Mouse (Mus musculus) frontal cortex, adult (tissue): ENCODE results near the gene Itga2.

Source experiments
- ATAC-seq: cut with Nextera tagmentation; 2 replicates; pipeline ENCODE4 v1.9.2; 2017; ENCODE audit warnings: mild to moderate bottlenecking, moderate library complexity, mixed read lengths; ENCODE audit not compliant: low TSS enrichment

Gene Itga2

DNA sequence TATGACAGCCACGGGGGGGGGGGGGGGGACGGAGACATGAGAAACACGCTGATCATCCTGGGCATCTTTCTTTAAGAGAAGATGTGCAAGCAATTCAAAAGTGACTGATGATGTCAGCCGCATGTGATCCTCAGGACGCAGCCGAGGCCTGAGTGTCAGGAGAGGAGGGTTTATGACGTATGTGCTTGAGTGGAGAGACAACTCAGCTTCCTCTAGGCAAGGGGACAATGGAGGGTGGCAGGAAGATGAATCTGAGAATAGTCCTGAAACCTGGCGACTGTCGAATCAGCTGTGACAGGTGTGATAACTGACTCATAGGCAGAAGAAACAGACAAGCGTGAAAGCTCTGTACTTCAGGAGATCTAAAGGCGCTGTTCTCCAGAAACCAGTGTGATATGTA, 53.2 kb downstream of the Itga2 start:
- ATAC-seq: peak; percentile 67

DNA sequence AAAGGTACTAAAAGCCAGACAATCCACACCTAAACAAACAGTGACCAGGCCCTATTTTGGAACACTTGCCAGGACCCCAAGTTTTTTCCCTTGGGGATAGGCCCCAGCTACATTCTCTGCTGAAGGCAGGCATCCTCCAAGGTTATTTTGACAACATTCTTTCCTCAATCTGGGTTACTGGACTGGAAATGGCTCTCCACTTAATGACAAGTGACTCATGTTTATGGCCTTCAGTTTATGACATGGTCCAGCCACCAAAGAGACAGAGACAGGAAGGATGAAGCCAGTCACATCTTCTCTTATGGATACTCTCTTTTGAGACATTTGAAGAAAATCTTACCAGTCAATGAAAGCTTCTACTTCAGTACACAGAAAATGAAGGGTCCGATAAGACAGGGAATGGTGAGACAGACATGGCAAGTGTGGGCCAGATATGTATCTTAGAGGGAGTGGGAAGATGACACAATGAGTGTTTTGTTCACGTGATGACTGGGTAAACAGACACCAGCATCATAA, 55.8 kb downstream of the Itga2 start:
- ATAC-seq: no peak

DNA sequence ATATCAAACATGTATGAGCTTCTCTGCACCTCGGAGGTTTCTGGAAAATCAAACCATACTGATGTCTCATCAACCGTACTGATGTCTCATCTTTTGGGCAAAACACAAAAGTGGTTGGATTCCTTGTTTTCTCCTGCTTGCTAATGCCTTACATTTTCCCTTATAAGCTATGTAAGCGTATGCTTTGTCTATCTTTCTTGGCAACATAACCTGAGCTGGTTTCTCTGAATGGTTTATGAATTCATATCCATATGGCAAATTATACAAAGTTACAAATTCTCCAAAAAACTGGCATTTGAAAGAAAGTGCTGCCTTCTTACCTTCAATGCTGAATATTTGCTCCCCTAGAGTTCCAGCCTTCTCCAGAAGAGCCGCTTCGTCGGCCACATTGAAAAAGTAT, 57.2 kb downstream of the Itga2 start:
- peak; percentile 77 for ATAC-seq

DNA sequence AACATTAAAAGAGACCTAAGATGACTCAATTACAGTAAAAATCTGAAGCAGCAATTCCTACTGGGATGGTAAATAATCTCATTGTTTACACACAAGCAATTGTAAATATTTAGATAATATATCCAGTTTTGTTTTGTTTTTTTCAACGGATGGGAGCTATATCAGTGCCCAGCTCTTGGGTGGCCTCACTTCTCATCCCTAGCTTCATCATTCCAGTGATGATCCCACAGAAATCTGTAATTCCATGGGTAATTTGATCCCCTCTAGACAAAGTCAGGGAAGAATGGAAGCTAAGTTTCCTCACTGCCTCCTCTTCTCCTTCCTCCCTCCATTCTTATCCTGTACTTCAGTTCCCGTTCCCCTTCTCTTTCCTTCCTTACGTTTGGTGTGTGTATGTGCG, 74.4 kb downstream of the Itga2 start:
- ATAC-seq: no peak

DNA sequence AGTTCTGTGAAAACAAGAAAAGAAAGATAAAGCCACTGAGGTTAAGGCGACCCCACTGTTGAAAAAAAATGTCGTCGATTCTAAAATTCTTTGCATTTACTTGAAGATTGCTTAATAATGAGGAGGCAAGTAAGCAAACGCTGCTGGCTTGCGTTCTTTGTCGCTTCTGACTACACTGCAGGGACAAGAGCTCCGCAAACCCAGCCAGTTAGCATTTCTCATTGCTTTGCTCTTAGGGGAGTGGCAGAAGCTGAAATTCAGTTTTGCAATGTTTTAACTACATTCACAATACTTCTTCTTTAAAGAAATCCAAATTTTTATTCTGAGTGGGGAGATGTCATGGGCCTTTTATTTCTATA, 75.7 kb downstream of the Itga2 start:
- no peak for ATAC-seq

DNA sequence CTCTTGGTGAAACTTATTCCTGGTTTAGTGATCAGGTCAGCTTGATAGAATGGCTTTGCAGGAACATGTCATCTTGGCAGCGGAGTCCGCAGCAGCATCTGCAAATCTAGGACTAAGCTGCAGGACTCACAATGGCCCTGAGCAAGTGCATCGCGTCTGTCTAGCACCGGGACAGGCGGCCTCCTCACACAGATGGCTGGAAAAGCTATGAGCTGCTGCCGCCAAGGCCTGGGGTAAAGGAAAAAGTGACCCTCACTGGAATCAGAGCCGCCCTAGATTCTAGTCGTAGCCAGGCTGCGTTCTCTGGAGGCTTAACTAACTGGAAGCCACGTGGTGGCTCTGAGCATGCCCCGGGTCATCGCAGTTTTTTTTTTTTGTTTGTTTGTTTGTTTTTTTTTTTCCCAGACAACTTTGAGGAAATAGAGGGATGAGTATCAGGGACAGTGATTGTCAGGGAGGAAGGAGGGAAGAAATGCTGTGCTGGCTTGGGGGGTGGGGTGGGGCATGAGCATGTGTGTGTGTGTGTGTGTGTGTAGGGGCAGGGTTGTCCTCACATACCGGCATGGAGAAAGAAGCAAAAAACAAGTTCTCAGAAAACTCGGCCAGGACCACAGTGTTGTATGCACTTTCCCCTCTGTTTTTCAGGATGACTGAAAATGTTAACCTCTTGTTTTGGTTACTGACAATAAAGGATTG, 76.2 kb downstream of the Itga2 start:
- no peak for ATAC-seq

DNA sequence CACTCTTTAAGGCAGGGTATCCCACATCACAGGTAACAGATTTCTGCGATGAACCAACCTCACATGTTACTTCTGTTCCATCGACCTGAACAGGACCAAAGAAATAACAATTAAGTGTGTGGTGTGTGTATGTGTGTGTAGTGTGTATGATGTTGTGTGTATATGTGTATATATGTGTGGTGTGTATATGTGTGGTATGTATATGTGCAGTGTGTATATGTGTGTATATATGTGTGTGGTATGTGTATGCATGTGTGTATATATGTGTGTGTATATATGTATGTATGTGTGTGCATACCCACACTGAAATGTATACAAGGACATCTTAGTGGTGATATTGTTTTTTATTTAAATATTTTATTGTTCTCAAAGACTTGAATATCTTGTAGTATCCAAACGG, 77.5 kb downstream of the Itga2 start:
- ATAC-seq: no peak

DNA sequence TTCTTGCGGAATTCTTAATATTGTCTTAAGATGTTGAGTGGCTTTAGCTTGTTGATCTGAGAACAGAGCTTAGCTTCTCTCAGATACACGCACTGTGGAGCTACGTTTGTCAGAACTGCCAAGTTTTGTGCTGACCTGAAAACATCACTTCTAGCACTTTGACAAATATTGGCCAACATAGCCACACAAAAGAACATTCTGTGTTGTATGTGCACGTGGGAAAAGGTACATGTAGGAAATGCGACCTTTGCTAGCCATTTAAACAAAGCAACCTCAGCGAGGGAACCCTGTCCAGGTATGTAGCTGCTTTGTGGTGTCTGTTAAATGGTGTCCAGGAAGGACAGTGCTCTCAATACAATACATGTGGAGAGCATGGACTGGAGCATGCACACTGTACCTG, 77.9 kb downstream of the Itga2 start:
- ATAC-seq: no peak

DNA sequence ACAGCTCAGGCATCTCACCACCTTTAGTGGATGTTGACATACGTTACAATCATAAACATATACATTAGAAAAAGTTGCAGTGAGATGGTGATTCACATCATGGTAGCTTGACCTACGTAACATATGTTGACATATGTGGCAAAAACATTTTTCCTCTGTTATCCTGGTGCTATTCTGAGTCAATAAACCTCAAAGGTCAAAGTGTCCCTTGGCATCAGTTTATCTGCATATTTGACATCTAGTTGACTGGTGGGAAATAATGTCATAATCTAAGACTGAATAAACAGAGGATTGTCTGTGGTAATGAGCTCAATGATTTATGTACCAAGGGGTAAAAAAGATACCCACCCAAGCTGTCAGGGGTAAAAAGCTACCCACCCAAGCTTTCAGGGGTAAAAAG, 78.7 kb downstream of the Itga2 start:
- ATAC-seq: no peak

DNA sequence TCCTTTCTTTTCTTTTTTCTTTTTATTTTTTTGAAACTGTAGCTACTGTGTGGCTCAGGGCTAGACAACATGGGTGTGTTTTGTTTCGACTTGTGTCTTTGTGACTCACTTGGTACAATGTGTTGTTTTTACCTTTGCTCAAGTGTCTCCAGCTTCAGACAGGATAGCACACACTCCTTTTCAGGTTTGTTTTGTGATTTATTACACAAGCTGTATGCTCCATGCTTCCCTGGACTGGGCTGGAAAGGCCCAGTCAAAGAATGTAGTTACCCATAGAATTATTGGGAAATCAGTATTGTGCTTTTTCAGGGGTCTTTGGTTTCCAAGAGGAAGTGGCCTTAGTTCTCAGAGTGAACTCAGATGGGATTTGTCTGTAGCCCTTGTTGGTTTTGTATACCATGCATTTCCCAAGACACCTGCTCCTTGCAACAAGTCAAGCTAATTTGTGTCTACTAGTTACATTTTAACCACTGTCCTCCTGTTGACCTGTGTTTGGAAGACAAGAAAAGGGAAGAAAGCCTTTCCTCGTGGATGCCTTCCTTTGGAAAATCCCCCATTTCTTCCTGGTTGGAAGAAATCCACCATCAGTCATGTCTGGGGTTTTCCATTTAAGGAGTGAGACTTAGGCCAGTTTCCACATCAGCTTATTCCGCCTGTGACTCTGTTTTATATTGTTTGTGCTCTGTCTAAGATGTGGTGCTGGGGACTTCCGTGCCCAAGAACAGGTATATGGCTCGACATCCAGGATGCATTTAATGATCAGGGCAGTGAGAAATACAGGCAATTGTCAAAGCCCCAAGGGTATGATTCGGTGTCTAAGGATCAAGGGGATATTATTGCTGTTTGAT, 79.4 kb downstream of the Itga2 start:
- no peak for ATAC-seq

DNA sequence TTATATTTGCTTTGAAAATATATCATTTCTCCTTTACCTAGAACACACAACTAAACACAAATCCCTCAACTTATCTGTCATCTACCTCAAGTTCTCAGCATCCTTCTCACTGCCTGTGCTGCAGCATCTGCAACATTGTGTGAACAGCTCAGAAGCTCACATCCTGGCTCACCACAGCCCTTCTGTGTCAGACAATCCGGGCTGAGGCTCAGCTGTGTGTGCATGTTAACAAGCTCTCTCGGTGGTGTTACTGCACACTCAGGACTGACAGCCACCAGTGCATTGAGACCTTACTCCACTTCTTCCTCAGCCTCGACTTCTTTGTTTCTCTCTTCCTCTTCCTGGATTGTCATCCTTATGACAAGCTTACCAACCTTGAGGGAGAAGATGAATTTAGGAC, 83.0 kb downstream of the Itga2 start:
- ATAC-seq: peak; percentile 64

DNA sequence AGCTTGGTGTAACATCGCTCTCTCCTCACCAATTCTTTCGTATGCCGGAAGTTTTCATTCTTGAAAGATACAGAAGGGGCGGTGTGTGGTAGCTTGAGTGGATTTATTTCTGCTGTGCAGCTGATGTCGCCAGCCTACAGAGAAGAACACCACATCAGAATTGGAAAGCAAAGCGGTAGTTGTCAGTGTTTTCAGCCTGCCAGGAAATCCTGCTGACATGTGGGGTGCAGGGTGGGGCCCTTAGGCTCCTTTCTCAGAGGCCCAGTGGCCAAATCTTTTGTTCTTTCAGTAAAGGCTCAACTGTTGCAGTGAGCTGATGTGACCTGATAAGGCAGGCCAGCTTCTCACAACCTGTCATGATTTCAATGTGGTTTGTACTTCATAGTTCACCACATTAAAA, 86.1 kb downstream of the Itga2 start:
- peak; percentile 71; the same call in 1 of the 2 replicates for ATAC-seq

DNA sequence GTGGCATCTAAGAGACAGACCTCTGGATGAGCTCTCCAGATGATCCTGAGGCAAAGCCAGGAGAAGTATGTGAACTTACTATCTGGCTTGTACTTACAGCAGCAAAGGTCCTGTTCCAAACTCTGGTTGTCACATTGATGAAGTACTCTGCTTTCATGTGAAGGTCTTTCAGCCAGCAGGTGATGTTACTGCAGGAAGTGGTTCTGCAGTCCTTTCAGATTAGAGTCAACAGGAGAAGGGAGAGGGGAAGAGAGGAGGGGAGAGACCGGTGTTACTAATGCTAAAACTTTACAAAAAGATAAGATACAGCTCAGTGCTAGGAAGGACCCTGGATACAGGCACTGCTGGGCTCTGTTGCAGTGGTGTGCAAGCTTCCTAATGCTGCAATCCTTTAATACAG, 88.6 kb downstream of the Itga2 start:
- no peak for ATAC-seq

DNA sequence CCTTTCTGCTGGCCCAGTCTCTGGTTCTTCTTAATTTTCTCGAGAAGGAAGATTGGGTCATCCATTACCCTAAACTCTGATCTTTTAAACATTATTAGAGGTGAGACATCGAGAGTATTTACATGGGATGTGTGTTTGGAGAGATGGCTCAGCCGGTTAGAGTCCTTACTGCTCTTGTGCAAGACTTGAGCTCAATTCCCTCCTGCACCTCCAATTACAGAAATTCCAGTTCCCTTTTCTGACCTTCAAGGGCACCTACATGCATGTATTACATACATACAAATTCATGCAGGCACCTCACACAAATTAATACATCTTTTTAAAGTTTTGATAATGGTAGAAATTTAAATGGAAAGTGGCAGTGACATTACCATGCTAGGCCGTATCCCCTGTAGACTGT, 91.4 kb downstream of the Itga2 start:
- no peak for ATAC-seq

DNA sequence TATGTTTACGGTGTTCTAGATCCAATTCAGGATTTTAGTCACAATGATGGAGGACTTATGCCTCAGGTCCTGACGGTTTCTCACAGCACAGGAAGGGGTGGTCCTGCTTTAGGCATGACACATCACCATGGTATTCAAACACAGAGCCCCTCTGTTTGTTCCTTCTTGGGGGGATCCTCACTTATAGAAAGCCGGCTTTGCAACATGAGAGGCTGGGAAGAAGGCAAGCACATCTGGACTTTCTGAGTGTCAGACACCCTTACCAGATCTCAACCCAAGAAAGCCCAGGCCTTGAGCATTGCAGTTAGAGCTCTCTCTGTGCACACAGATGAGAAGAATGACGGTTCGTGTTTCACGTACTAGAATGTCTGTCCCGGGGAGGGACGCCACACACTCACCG, 92.8 kb downstream of the Itga2 start:
- no peak for ATAC-seq

DNA sequence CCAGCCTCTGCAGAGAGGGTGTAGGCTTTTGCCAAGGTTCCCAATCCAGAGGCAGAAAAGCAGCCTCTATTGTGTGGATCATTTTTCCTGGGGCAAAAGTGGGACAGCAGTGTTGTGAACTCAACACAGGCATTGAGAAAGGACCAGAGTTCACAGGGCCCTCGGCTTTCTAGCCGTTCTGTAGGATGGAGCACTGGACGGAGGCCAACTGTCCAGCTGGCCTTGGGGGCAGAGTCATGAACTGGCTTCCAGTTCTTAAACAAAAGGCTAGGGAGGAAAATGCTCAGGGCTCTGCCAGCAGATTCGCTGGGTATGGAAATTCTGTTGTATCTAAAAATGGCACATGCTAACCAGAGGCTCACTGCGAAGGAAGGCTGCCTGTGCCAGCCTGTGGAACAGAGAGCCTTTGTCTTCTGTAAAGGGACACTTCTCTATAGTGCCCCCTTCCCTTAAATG, 93.3 kb downstream of the Itga2 start:
- peak; percentile 96 for ATAC-seq

DNA sequence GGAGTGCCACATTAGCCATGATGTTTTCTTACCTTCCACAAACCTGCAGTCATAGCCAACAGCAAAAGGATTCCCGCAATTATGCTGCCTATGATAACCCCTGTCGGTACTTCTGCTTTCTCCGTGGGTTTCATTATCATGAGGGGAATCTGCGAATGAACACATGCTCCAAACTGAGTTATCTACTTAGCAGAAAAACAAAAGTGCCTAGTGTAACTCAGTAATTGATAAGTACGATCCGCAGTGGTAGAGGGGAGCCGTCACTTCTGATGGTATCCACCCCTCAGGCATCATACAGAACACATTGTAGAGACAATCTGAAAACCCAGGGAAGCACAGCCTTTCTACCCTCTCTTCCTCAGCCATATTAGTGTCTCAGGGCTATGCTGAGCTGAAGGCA, 94.8 kb downstream of the Itga2 start:
- no peak for ATAC-seq

DNA sequence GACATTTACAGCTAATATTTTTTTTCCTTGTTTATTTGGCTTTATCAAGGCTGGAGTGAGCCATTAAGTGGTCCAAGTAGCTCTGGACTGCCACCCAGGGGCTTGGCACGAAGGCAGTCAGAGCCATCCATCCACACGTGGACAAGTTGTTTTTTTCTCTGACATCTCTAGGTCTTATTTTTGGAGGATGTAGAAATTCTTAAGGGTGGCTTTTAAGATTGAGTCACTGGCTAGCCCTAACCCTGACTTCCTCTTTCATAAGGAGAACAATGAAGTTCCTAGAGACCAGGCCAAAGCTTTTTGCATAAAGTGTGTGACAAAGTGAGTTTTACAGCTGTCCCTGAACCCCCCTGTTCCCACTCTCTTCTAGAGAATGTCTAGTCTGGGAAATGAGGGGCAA, 97.3 kb downstream of the Itga2 start:
- ATAC-seq: no peak

DNA sequence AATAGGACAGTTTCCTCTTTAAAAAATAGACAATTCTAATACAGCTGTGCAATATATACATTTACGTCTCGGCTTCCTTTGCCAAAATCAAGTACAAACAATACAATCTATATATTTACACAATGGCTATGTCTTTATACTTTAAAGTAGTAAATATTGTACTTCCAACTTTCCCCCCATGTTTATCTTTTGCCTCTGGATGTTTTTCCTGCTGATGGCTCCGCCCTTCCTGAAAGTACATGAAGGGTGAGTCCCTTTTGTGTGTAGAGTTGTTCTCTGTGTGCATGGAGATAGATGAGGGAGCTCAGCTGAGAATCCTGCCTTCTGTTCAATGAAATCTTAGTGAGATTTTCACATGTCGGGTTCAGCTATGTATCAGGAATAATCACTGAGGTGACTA, 98.5 kb downstream of the Itga2 start:
- ATAC-seq: no peak

DNA sequence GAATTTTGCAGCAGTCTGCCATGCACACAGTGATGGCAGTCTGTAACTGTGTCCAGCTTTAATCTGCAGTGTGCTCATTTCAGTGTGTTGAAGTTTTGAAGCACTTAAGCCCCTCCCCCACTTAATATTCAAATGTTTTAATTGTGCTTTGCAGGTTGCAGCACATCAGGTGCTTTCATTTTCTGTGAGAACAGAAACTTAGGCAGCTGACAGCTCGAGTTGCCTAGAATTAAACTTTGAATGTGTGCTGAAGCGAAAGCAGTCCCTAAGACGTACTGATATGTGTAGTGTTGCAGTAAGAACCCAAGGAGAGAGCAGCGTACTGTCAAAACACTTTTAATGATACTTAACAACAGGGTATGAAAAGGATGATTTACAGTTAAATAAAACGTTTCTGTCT, 99.1 kb downstream of the Itga2 start:
- ATAC-seq: no peak

DNA sequence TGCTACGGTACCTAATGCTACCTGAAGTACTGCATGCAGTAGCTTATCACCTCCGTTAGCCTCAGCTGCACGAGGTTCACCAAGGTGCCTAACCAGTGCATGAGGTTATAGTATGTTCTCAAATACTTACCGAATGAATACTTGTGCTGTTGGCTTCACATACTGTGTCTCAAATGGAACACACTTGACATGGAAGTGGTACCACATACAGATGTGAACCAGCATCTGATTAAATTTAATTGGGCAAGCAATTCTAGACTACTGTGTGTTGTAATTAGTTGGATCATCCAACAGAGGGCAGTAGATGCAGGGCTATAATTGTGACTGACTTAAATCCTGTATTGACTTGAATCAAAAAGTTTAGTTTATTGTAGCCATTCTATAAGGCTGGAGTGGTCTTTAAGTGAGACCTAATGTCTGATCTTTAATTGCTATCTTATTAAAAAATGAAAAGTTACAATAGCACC, 100.5 kb downstream of the Itga2 start:
- 0 out of 2 replicates have a peak, but pooled peaks have one; percentile 36 for ATAC-seq

DNA sequence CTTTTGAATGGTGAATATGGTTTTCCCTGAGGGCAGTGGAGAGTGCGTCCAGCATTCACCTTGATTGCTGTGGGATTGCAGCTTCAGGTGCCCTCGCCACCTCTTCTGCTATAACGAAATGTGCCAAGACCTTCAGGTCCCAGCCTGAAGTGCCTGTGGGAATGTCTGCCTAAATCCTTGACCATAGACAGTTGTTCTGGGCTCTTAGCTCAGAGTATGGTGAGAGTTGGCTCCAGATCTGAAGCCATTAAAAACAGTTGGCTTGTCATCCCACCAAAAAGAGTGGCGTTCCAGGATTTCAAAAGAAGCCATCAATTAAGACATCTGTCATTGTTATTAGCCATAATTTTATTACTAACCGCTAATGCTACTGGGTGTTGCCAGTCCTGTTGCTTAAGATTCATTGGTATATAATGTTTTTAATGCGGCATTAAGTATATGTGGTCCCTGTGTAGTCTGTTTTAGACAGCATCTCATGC, 106.5 kb downstream of the Itga2 start:
- ATAC-seq: no peak

DNA sequence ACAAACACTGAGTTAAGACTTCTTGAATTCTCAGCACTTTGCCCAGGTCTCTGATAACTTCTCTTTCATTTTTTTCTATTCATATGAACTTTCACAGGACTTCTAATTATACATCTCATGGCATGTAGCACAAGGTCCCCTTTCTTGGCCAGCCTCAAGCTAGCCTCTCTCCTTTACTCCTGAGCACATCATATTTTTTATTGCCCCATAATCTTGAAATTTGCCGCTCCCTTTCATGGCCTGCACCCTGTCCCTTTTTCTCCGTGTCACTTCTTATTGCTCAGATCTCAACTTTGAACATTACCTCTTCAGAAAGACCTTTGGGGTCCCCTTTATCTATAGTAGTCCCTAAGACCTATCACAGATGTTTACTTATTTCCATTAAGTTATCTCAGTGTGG, 109.0 kb downstream of the Itga2 start:
- ATAC-seq: no peak
